Mouse (Mus musculus): Measurements from ENCODE around the gene Gm16223. TPM values are rescaled to one million over a fixed set of nuclear protein-coding genes. Genes with fewer than 3 reads are reported as not detected.

The Gm16223 gene
- polyA plus RNA-seq, 1 experiment from 2014 or later: not detected

DNA sequence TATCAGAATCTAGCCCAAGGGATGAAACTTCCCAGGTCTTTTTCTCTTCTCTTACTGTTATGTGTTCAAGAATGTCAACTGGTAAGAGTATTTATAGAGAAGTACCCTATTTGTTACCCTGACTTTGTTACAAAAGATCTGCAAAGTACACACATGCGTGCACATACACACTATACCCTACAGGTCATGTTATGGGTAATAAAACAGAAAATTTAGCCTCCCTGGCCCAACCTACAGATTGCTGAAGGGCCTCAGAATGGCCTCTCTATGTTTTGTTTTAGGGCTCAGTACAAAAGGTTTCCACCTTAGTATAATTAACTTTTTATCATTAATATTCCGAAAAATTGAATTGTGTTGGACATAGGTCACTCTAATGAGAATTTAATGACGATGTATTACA is 685 bp upstream of the Gm16223 start:
- no peak for TF ChIP-seq CTCF (IDR thresholded peaks at IDR 0.05; ENCODE audit: low read depth)
- H3K4me1 ChIP-seq (ENCODE audit: insufficient read depth): no peaks in the 10 kb centered on the region
- no peak overlapping the region for H3K9ac ChIP-seq
- WGBS: 82% methylated on average over 3 of the region's 3 CpGs
- no peak overlapping the region for H3K27ac ChIP-seq (ENCODE audit: low read depth)
- no peaks in the 10 kb centered on the region for H3K36me3 ChIP-seq (ENCODE audit: insufficient read depth)
- no peak for DNase-seq
- H3K9me3 ChIP-seq (ENCODE audit: low read depth, low read length): no peaks in the 10 kb centered on the region
- ATAC-seq (ENCODE audit: insufficient read depth): no peak
- no peaks in the 10 kb centered on the region for H3K27me3 ChIP-seq (ENCODE audit: insufficient read depth, low read length)
- H3K4me2 ChIP-seq: no peak overlapping the region
- no peak overlapping the region for H3K4me3 ChIP-seq (ENCODE audit: low read depth, low read length)

DNA sequence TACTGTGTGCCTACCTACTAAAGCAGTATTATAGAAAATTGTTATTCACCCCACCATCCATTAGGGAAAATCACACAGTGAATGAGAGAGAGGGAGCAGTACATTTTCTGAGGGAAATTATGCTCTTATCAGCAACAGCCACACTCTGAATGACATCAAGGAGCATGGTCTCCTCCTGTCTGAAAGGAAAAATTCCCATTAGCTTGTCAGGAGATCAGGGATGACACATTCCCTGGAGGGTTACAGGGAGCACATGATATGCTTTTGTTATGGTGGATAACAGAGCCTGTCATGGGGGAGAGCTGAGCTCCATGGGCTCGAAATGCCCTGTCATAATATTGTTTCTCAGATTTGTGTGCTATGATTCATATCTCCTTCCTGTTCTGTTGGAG is 424 bp downstream of the Gm16223 start:
- no peak for TF ChIP-seq CTCF (IDR thresholded peaks at IDR 0.05; ENCODE audit: low read depth)
- ATAC-seq (ENCODE audit: insufficient read depth): no peak
- WGBS: 65% methylated on average over 1 of the region's 1 CpGs
- H3K27ac ChIP-seq (ENCODE audit: low read depth): no peak overlapping the region
- no peaks in the 10 kb centered on the region for H3K9me3 ChIP-seq (ENCODE audit: low read depth, low read length)
- no peaks in the 10 kb centered on the region for H3K4me1 ChIP-seq (ENCODE audit: insufficient read depth)
- no peak for DNase-seq
- no peaks in the 10 kb centered on the region for H3K27me3 ChIP-seq (ENCODE audit: insufficient read depth, low read length)
- no peak overlapping the region for H3K9ac ChIP-seq
- H3K4me3 ChIP-seq (ENCODE audit: low read depth, low read length): no peak overlapping the region
- H3K4me2 ChIP-seq: no peak overlapping the region
- no peaks in the 10 kb centered on the region for H3K36me3 ChIP-seq (ENCODE audit: insufficient read depth)

DNA sequence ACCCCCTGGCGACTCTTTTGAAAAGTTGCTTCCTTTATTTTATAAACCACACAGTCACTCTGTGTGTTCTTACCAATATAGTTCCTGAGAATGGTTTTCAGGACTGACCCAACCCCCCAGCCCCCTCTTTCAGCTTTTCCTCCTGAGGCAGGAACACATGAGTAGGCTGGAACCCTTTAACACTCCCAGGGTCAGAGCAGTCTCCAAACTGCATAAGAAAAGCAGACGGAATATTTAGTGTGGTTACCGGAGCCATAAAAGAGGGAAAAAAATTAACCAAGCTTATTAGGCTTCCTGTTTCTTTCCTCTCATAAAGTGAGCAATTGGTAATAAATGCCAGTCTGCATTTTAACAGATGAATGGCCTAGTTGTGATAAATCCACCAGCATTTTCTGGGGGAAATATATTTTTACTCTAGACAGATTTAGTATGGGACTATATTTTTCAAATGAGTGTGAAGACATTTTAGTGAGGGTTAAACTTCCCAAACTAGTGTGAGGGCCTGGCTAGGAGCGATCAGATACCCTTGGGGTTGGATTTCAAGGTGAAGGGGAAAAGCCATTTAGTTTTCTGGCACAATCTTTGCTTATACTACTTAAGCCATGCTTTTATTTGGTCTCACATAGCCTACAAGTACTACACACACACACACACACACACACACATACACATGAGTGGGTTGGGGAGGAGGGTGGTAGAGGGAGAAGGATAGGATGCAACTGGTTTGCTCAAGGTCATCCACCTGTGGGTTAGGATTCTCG is 49.0 kb downstream of the Gm16223 start:
- ATAC-seq (ENCODE audit: insufficient read depth) (no peak), DNase-seq (no peak)
- Histone ChIP-seq H3K36me3 (ENCODE audit: insufficient read depth) (no peaks in the 10 kb centered on the region), H3K9me3 (ENCODE audit: low read depth, low read length) (no peaks in the 10 kb centered on the region), H3K4me1 (ENCODE audit: insufficient read depth) (no peaks in the 10 kb centered on the region), H3K27ac (ENCODE audit: low read depth) (no peak overlapping the region), H3K9ac (no peak overlapping the region), H3K4me2 (no peak overlapping the region), H3K27me3 (ENCODE audit: insufficient read depth, low read length) (no peaks in the 10 kb centered on the region), H3K4me3 (ENCODE audit: low read depth, low read length) (no peak overlapping the region)
- 78% methylated on average over 5 of the region's 5 CpGs for WGBS
- TF ChIP-seq CTCF (IDR thresholded peaks at IDR 0.05; ENCODE audit: low read depth): no peak

DNA sequence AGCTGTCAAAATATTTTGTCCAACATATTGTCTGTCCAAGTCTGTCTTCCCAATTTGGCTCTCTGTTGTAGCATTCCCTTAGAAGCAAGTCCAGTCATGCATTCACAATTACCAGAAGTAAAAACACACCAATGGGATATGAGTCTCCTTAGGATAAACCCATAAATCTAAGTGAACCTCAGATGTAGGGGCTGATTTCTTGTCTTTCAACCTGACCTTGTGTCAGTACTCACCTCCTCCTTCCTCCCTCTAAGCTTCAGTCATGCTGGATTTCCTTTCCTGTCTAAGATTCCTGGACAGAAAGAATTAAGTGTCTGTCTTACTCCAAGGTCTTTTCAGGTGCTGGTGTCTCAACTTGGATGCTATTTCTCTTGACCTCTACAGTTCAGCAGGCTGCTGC is 57.8 kb downstream of the Gm16223 start:
- no peak overlapping the region for H3K4me3 ChIP-seq (ENCODE audit: low read depth, low read length)
- H3K36me3 ChIP-seq (ENCODE audit: insufficient read depth): no peaks in the 10 kb centered on the region
- no peaks in the 10 kb centered on the region for H3K9me3 ChIP-seq (ENCODE audit: low read depth, low read length)
- no peak overlapping the region for H3K9ac ChIP-seq
- TF ChIP-seq CTCF (IDR thresholded peaks at IDR 0.05; ENCODE audit: low read depth): no peak
- H3K27ac ChIP-seq (ENCODE audit: low read depth): no peak overlapping the region
- no peak overlapping the region for H3K4me2 ChIP-seq
- ATAC-seq (ENCODE audit: insufficient read depth): no peak
- DNase-seq: no peak
- no peaks in the 10 kb centered on the region for H3K27me3 ChIP-seq (ENCODE audit: insufficient read depth, low read length)
- H3K4me1 ChIP-seq (ENCODE audit: insufficient read depth): no peaks in the 10 kb centered on the region

DNA sequence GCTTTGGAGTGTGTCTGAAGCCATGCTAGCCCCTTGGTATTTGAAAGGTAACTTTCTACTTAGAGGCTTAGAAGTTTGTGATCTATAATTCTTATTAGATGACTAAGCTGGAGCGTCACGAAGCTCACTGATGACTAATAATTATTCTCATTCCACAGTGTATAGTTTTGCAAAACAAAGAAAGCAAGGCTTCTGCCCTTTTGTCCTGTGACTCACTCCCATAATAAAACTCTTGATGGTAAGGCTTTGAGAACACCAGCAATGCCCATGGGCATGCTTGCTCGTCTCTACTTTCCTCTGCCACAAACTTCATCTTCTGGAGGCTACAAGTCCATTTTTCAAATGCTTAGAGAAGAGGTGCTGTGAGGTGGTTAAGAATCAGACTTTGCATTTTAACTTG is 87.9 kb downstream of the Gm16223 start:
- no peak for ATAC-seq (ENCODE audit: insufficient read depth)
- H3K4me3 ChIP-seq (ENCODE audit: low read depth, low read length): no peak overlapping the region
- TF ChIP-seq CTCF (IDR thresholded peaks at IDR 0.05; ENCODE audit: low read depth): no peak
- no peaks in the 10 kb centered on the region for H3K4me1 ChIP-seq (ENCODE audit: insufficient read depth)
- 76% methylated on average over 3 of the region's 3 CpGs for WGBS
- no peak overlapping the region for H3K27ac ChIP-seq (ENCODE audit: low read depth)
- no peaks in the 10 kb centered on the region for H3K27me3 ChIP-seq (ENCODE audit: insufficient read depth, low read length)
- no peak overlapping the region for H3K9ac ChIP-seq
- H3K36me3 ChIP-seq (ENCODE audit: insufficient read depth): no peaks in the 10 kb centered on the region
- H3K9me3 ChIP-seq (ENCODE audit: low read depth, low read length): no peaks in the 10 kb centered on the region
- no peak overlapping the region for H3K4me2 ChIP-seq
- DNase-seq: no peak

DNA sequence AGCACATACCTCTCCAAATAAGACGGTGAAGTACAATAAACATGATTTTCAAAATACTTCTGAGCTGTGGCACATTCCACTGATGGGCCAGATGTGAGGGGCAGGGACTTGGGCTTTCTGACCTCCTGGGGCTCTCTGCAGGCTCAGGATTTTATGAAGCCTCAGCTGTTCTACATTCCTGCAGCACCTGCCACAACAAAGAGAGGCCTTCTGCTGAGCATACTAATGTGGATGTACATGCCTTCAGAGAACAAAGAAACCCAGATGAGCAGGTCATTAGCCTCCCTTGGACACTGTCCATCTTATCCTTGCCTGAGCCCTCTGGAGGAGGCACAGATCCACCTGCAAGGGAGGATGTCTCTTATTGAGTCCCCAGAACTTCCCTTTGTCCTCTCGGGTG is 97.0 kb downstream of the Gm16223 start:
- H3K27me3 ChIP-seq (ENCODE audit: insufficient read depth, low read length): no peaks in the 10 kb centered on the region
- H3K4me2 ChIP-seq: no peak overlapping the region
- H3K36me3 ChIP-seq (ENCODE audit: insufficient read depth): no peaks in the 10 kb centered on the region
- no peaks in the 10 kb centered on the region for H3K9me3 ChIP-seq (ENCODE audit: low read depth, low read length)
- H3K9ac ChIP-seq: no peak overlapping the region
- ATAC-seq (ENCODE audit: insufficient read depth) (no peak), DNase-seq (no peak)
- 68% methylated on average over 2 of the region's 2 CpGs for WGBS
- no peak overlapping the region for H3K4me3 ChIP-seq (ENCODE audit: low read depth, low read length)
- H3K4me1 ChIP-seq (ENCODE audit: insufficient read depth): no peaks in the 10 kb centered on the region
- no peak overlapping the region for H3K27ac ChIP-seq (ENCODE audit: low read depth)
- no peak for TF ChIP-seq CTCF (IDR thresholded peaks at IDR 0.05; ENCODE audit: low read depth)

DNA sequence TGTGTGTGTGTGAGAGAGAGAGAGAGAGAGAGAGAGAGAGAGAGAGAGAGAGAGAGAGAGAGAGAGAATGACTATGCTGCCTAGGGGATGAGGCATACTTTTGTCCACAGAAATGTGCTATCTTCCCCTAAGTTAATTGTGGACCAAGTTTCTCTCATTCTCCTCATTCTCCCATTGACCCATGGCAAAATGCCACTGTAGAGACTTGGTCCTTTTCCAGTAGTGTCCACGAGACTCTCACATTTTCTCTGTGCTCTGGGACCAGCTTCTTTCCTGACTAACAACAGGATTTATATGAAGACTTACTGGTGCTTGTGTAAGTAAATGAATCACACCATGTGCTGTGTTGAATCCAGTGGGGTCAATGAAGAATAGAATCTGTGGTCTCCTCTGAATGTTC is 98.6 kb downstream of the Gm16223 start:
- H3K9ac ChIP-seq: no peak overlapping the region
- no peaks in the 10 kb centered on the region for H3K9me3 ChIP-seq (ENCODE audit: low read depth, low read length)
- no peak overlapping the region for H3K27ac ChIP-seq (ENCODE audit: low read depth)
- TF ChIP-seq CTCF (IDR thresholded peaks at IDR 0.05; ENCODE audit: low read depth): no peak
- 50% methylated on average over 1 of the region's 1 CpGs for WGBS
- H3K4me1 ChIP-seq (ENCODE audit: insufficient read depth): no peaks in the 10 kb centered on the region
- no peak overlapping the region for H3K4me2 ChIP-seq
- no peaks in the 10 kb centered on the region for H3K36me3 ChIP-seq (ENCODE audit: insufficient read depth)
- no peak overlapping the region for H3K4me3 ChIP-seq (ENCODE audit: low read depth, low read length)
- DNase-seq: no peak
- no peaks in the 10 kb centered on the region for H3K27me3 ChIP-seq (ENCODE audit: insufficient read depth, low read length)
- ATAC-seq (ENCODE audit: insufficient read depth): no peak
